Mouse (Mus musculus): ENCODE measurements around the gene Dppa4. TPM values are rescaled to one million over a fixed set of nuclear protein-coding genes. Genes with fewer than 3 reads are reported as not detected.

The Dppa4 gene
- polyA plus RNA-seq, 3 experiments from 2014 or later: not detected

DNA sequence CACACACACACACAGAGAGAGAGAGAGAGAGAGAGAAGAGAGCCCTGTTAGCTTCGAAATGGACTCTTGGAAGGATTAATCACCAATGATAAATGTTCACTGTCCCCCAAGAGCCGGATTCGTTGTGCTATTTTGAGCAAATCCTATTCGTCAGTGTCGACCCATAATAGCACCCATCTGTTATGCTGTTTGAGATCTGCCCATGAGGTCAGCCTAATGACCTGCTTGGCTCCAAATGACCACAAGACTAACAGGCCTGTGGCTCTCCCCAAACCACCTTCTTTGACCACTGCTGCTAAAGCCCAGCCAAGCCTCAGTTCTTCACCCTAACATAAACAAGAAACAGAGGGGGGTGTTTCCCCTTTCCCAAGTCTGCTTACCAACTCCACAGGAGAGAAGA lies 43.4 kb downstream of the Dppa4 start:
- no peak for ATAC-seq

DNA sequence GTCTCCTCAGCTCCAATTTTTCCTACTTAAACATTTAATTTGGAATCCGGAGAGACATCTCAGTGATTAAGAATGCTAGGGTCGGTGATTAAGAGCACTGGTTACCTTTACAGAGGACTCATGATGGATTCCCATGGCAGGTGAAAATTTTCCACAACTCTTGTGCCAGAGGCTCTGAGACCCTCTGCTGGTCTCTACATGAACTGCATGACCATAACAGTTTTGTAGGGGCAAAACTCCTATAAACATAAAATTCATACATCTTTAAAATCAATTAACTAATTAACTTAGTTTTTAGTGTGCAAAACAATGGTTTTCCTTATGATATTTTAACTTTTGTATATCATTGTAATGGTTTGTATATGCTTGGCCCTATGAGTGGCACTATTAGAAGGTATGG lies 44.9 kb downstream of the Dppa4 start:
- no peak for ATAC-seq

DNA sequence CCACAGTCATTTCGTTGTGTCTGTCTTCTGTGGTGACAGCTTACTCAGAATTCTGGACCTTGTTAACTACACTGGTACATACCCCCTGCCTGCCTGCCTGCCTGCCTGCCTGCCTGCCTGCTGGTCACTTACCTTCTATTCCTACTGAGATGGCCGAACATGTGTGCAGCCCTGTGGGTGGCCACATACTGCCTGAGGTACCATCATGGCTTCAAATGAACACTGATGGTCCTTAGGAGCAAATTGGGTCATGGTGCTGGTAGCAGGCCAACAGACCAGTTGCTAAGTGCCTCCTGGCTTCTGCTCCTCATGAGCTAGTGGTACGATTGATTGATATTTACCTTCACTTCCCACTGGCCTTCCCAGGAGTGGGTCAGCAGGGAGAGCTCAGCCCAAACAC lies 48.3 kb downstream of the Dppa4 start:
- ATAC-seq: no peak

DNA sequence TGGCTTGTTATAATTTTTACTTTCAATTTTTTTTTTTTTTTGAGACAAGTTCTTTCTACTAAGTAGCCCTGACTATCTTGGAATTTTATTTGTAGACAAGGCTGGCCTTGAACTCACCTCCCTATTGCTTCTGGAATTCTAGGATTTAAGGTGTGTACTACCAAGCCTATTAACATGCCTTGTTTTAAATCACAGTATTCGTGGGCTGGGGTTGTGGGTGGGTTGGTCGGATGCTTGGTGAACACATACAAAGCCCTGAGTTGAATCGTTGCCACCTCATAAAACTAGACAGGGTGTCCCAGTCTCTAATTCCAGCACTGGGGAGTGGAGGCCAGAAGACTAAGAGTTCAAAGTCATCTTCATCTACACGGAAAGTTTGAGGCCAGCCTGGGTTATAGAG lies 51.8 kb downstream of the Dppa4 start:
- no peak for ATAC-seq

Other genes with a start within 250 kb of the Dppa4 start
- gene Dppa2, start 20.2 kb downstream of the Dppa4 start, polyA plus RNA-seq (2017; shearing (Covaris generic)): not detected
- under 1 TPM in 1 of 3 experiments, not detected in 2; 0.56 TPM for gene Gm5485, start 128.7 kb downstream of the Dppa4 start, polyA plus RNA-seq (2017; shearing (Covaris generic))
- 1 to 10 TPM in 1 of 3 experiments, under 1 TPM in 2; 0.18 to 1.4 (median 0.67) TPM for gene Morc1, start 147.5 kb downstream of the Dppa4 start, polyA plus RNA-seq (2017; shearing (Covaris generic))